Mouse (Mus musculus): Measurements from ENCODE around the gene Rpap3.

The Rpap3 gene

DNA sequence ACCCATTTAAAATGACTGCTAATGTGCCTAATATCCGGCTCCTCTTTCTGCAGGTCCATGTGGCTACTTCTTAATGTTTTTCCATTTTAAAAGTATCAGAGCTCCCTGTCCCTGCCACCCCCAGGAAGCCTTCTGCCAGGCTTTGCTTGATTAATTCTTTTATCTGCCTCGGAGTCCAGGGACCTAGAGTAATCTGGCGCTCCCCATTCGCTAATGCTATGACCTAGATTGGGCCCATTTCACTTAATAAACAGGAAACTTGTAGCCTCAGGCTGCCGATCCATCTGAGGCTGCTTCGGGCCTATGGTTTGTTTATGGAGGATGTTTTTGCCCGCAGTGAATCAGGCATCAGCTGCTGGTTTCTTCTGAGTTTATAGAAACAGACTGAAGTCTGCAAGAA lies 59.2 kb downstream of the Rpap3 start:
- no peak for DNase-seq (ENCODE audit: low spot score)

DNA sequence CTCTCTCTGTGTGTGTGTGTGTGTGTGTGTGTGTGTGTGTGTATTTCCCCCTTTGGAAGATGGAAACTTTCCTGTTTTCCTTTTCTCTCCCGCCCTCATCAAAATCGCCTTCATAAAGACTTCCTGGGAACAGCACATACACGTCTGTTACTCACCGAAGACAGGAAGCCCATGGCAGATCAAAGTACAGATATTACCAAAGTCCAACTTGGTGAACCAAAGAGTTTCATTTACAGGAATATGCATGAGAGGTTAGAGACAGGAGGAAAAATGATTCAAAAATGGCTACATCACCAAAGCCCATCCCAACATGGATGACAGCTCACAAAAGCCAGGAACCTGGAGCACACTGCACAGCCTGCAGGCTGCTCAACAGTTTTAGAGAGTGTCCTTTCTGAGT lies 61.6 kb downstream of the Rpap3 start:
- DNase-seq (ENCODE audit: low spot score): no peak
